Mouse (Mus musculus): ENCODE results near the gene Morn1.
A peak's percentile ranks its signal among the peaks of the same experiment; 100 is the strongest.

The Morn1 gene

GRCm38 (mm10) chr4:155092718-155093430, 6.5 kb downstream of the Morn1 start:
- no peak for DNase-seq (ENCODE audit: low read depth, low spot score)
- Histone ChIP-seq H3K36me3 (ENCODE audit: control insufficient read depth, insufficient read depth, low read length, poor library complexity, severe bottlenecking) (no peaks in the 10 kb centered on the region), H3K27me3 (ENCODE audit: control insufficient read depth, insufficient read depth, low read length, poor library complexity, severe bottlenecking) (no peaks in the 10 kb centered on the region)

GRCm38 (mm10) chr4:155093431-155094149, 7.2 kb downstream of the Morn1 start:
- no peak for DNase-seq (ENCODE audit: low read depth, low spot score)
- no peaks in the 10 kb centered on the region for H3K36me3 ChIP-seq (ENCODE audit: control insufficient read depth, insufficient read depth, low read length, poor library complexity, severe bottlenecking)
- H3K27me3 ChIP-seq (ENCODE audit: control insufficient read depth, insufficient read depth, low read length, poor library complexity, severe bottlenecking) = no peaks in the 10 kb centered on the region

GRCm38 (mm10) chr4:155094565-155094964, 8.2 kb downstream of the Morn1 start:
- Histone ChIP-seq H3K36me3 (ENCODE audit: control insufficient read depth, insufficient read depth, low read length, poor library complexity, severe bottlenecking) (no peaks in the 10 kb centered on the region), H3K27me3 (ENCODE audit: control insufficient read depth, insufficient read depth, low read length, poor library complexity, severe bottlenecking) (no peaks in the 10 kb centered on the region)
- DNase-seq (ENCODE audit: low read depth, low spot score) = peak; percentile 79

GRCm38 (mm10) chr4:155095238-155095900, 9.0 kb downstream of the Morn1 start:
- DNase-seq (ENCODE audit: low read depth, low spot score) = peak; percentile 91
- no peaks in the 10 kb centered on the region for H3K27me3 ChIP-seq (ENCODE audit: control insufficient read depth, insufficient read depth, low read length, poor library complexity, severe bottlenecking)

GRCm38 (mm10) chr4:155095967-155096366, 9.6 kb downstream of the Morn1 start:
- Histone ChIP-seq H3K36me3 (ENCODE audit: control insufficient read depth, insufficient read depth, low read length, poor library complexity, severe bottlenecking) (no peaks in the 10 kb centered on the region), H3K27me3 (ENCODE audit: control insufficient read depth, insufficient read depth, low read length, poor library complexity, severe bottlenecking) (no peaks in the 10 kb centered on the region)
- DNase-seq (ENCODE audit: low read depth, low spot score) = no peak

More at GRCm38 (mm10) chr4:155095238-155095900, 9.0 kb downstream of the Morn1 start:
- H3K36me3 ChIP-seq (ENCODE audit: control insufficient read depth, insufficient read depth, low read length, poor library complexity, severe bottlenecking) = no peaks in the 10 kb centered on the region

GRCm38 (mm10) chr4:155097452-155097851, 11.1 kb downstream of the Morn1 start:
- DNase-seq (ENCODE audit: low read depth, low spot score) = no peak
- H3K36me3 ChIP-seq (ENCODE audit: control insufficient read depth, insufficient read depth, low read length, poor library complexity, severe bottlenecking) = no peaks in the 10 kb centered on the region
- H3K27me3 ChIP-seq (ENCODE audit: control insufficient read depth, insufficient read depth, low read length, poor library complexity, severe bottlenecking) = no peaks in the 10 kb centered on the region

GRCm38 (mm10) chr4:155098572-155098971, 12.2 kb downstream of the Morn1 start:
- no peak for DNase-seq (ENCODE audit: low read depth, low spot score)
- Histone ChIP-seq H3K36me3 (ENCODE audit: control insufficient read depth, insufficient read depth, low read length, poor library complexity, severe bottlenecking) (no peaks in the 10 kb centered on the region), H3K27me3 (ENCODE audit: control insufficient read depth, insufficient read depth, low read length, poor library complexity, severe bottlenecking) (no peaks in the 10 kb centered on the region)

- DNase-seq (ENCODE audit: low read depth, low spot score) = no peak
- H3K36me3 ChIP-seq (ENCODE audit: control insufficient read depth, insufficient read depth, low read length, poor library complexity, severe bottlenecking) = no peaks in the 10 kb centered on the region
- H3K27me3 ChIP-seq (ENCODE audit: control insufficient read depth, insufficient read depth, low read length, poor library complexity, severe bottlenecking) = no peaks in the 10 kb centered on the region
These were observed 21.5 kb downstream of the Morn1 start for GRCm38 (mm10) chr4:155107886-155108285.

- no peaks in the 10 kb centered on the region for H3K27me3 ChIP-seq (ENCODE audit: control insufficient read depth, insufficient read depth, low read length, poor library complexity, severe bottlenecking)
- DNase-seq (ENCODE audit: low read depth, low spot score) = no peak
These were observed 23.1 kb downstream of the Morn1 start for GRCm38 (mm10) chr4:155109471-155109870.

GRCm38 (mm10) chr4:155113766-155114410, 27.5 kb downstream of the Morn1 start:
- no peaks in the 10 kb centered on the region for H3K27me3 ChIP-seq (ENCODE audit: control insufficient read depth, insufficient read depth, low read length, poor library complexity, severe bottlenecking)
- DNase-seq (ENCODE audit: low read depth, low spot score) = no peak
- H3K36me3 ChIP-seq (ENCODE audit: control insufficient read depth, insufficient read depth, low read length, poor library complexity, severe bottlenecking) = no peaks in the 10 kb centered on the region

More at GRCm38 (mm10) chr4:155109471-155109870, 23.1 kb downstream of the Morn1 start:
- no peaks in the 10 kb centered on the region for H3K36me3 ChIP-seq (ENCODE audit: control insufficient read depth, insufficient read depth, low read length, poor library complexity, severe bottlenecking)

- Histone ChIP-seq H3K36me3 (ENCODE audit: control insufficient read depth, insufficient read depth, low read length, poor library complexity, severe bottlenecking) (no peaks in the 10 kb centered on the region), H3K27me3 (ENCODE audit: control insufficient read depth, insufficient read depth, low read length, poor library complexity, severe bottlenecking) (no peaks in the 10 kb centered on the region)
- DNase-seq (ENCODE audit: low read depth, low spot score) = peak; percentile 21
These were observed 30.2 kb downstream of the Morn1 start for GRCm38 (mm10) chr4:155116607-155117006.

- H3K27me3 ChIP-seq (ENCODE audit: control insufficient read depth, insufficient read depth, low read length, poor library complexity, severe bottlenecking) = no peaks in the 10 kb centered on the region
- DNase-seq (ENCODE audit: low read depth, low spot score) = peak; percentile 36
- H3K36me3 ChIP-seq (ENCODE audit: control insufficient read depth, insufficient read depth, low read length, poor library complexity, severe bottlenecking) = no peaks in the 10 kb centered on the region
These were observed 31.1 kb downstream of the Morn1 start for GRCm38 (mm10) chr4:155117396-155117978.

- no peaks in the 10 kb centered on the region for H3K36me3 ChIP-seq (ENCODE audit: control insufficient read depth, insufficient read depth, low read length, poor library complexity, severe bottlenecking)
- H3K27me3 ChIP-seq (ENCODE audit: control insufficient read depth, insufficient read depth, low read length, poor library complexity, severe bottlenecking) = no peaks in the 10 kb centered on the region
- no peak for DNase-seq (ENCODE audit: low read depth, low spot score)
These were observed 31.9 kb downstream of the Morn1 start for GRCm38 (mm10) chr4:155118278-155118677.

GRCm38 (mm10) chr4:155120038-155120437, 33.7 kb downstream of the Morn1 start:
- no peaks in the 10 kb centered on the region for H3K36me3 ChIP-seq (ENCODE audit: control insufficient read depth, insufficient read depth, low read length, poor library complexity, severe bottlenecking)
- DNase-seq (ENCODE audit: low read depth, low spot score) = no peak
- no peaks in the 10 kb centered on the region for H3K27me3 ChIP-seq (ENCODE audit: control insufficient read depth, insufficient read depth, low read length, poor library complexity, severe bottlenecking)
